Mouse (Mus musculus): Measurements from ENCODE around the gene Vrk3.

DNA sequence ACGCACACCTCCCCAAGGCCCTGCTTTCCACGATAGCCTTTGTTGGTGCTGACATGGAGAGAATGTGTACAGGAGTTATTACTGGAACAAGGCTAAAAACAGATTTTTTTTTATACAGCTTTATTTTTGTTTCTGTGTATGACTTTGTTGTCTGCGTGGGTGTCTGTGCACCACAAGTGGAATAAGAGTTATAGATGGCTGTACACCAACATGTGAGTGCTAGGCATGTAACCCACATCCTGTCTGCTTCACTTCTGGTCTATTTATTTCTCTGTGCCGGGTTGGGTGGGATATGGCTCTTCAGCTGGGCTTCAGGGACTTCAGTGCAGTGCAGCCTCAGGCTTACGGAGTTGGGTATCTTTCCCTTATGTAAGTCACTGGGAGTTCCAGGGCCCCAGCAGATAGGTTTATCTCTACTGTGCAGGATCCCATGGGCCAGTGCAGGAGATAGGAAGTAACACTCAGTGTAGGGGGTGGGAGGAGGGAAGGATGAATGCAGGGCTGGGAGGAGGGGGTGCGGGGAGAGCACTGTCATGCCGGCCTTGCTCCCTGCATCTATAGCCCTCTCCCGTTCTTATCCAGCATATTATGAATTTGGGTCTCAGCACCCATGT lies 24.5 kb downstream of the Vrk3 start:
- TF ChIP-seq CTCF (IDR thresholded peaks at IDR 0.05; ENCODE audit: extremely low read depth, insufficient read depth, insufficient read length, insufficient replicate concordance) = no peak
- no peak for TF ChIP-seq POLR2A (IDR thresholded peaks at IDR 0.05; ENCODE audit: low read depth, low read length)
